Mouse (Mus musculus): ENCODE measurements at regions not wholly inside any gene's neighbourhood (a gene's known extent, or its start where the extent isn't known, plus 50 kb on each side); places are given as distances from the start of the nearest gene placed in this dataset.

- no peak for DNase-seq (ENCODE audit: low spot score)
Measured at GRCm38 (mm10) chr15:6207239-6207638, 92.3 kb upstream of the Dab2 start.

DNA sequence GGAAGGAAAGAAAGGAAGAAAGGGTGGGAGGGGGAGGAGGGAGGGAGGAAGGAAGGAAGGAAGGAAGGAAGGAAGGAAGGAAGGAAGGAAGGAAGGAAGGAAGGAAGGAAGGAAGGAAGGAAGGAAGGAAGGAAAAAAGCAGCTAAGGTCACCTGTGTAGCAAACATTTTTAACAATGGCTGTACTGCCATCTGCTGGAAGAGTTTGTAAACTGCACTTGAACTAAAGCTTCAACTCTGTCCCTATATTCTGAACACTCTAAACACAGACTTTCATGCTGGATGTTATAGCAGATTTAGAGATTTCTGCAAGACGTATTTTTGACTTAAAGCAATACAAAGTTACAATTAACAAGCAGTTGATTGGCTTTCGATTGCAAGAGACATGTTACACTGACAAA, 90.3 kb upstream of the Dab2 start:
- no peak for DNase-seq (ENCODE audit: low spot score)

GRCm38 (mm10) chr15:6218087-6218486, 81.5 kb upstream of the Dab2 start:
- no peak for DNase-seq (ENCODE audit: low spot score)

GRCm38 (mm10) chr15:6225227-6225626, 74.4 kb upstream of the Dab2 start:
- DNase-seq (ENCODE audit: low spot score) = no peak

DNA sequence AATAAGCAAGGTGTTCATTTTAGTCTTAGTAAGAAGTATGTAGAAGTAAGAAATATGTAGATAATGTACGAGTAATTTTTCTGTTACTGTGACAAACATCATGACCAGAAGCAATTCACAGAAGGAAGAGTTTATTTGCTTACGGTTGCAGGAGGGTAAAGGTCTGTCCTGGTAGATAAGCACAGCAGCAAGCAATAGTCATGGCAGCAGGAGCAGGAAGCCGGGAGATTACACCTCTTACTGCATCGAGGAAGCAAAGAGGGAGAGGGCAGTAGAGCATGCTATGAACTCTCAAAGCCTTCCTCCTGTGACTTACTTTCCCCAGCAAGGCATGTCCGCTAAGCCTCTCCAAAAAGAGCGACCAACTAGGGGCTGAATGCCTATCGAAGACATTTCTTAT, 69.0 kb upstream of the Dab2 start:
- DNase-seq (ENCODE audit: low spot score) = peak; percentile 65

DNA sequence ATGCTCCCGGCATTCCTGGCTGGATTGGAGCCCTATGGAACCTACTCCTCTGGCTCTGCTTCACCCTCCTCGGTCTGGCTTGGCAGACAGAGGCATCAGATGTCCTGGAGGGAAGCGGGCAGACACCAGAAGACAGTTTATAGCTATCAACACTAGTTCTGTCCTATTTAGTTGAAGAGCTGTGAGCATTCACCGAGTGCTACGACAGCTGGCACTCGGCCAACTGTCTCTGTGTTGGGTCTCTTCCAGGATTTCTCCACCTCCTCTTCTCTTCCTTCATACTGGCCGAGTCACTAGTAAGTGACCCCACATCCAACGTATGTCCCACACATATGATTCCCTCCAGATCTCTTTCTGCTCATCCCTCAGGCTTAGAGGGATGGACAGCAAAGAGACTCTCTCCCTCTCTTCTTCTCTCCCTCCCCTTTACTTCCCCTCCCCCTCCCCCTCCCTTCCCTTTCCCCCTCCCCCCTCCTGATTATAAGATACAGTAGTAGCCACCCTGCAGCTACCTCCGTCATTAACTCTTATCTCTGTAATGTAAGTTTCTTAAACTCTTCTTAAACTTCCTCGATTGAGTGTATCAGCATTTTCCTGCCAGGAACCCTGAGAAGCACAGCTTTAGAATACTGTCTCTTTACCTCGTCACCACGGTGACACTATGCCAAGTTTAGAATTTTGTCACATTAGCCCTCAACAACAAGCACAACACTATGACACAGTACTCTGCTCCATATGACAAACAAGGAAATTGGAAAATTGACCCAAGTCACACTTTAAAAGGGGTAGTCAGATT, 68.1 kb upstream of the Dab2 start:
- DNase-seq (ENCODE audit: low spot score) = no peak

DNA sequence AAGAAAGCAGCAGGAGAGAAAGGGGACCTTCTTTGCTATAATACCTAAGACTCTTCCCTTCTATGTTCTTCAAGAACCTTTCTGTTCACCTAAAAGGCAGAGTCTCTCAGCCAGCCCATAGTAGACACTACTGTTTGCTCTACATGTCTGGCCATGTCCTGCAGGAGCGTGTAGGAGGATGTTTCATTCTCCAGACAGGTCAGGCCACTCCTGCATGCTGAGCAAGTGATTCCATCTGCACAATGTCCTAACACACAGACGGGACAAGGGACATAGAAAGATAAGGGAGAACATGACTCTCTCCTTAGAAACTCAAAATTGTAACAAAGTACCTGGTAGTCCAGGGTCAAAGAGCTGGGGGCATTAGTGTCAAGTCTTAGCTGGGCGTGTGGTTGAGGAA, 66.0 kb upstream of the Dab2 start:
- no peak for DNase-seq (ENCODE audit: low spot score)

GRCm38 (mm10) chr15:6236583-6236982, 63.0 kb upstream of the Dab2 start:
- DNase-seq (ENCODE audit: low spot score) = no peak

GRCm38 (mm10) chr15:6237726-6238125, 61.9 kb upstream of the Dab2 start:
- no peak for DNase-seq (ENCODE audit: low spot score)

- peak; percentile 84 for DNase-seq (ENCODE audit: low spot score)
Measured at GRCm38 (mm10) chr15:6238133-6238532, 61.5 kb upstream of the Dab2 start.

DNA sequence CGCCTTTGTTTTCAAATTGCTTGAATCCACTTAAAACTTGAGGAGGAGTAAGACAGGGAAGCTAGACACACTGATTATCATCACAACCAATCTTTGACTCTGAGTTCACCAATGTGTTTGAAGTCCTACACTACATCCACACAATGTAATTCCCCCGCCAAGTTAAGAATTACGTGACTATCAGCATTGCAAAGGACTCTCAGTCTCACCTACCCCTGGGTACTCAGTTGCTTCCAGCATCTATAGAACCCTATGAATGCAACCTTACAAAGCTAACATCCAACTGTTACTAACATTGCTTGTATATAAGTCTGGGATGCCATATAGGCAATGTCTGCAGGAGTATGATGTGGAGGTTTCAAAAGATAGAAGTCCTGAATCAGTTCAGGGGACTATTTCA, 60.8 kb upstream of the Dab2 start:
- no peak for DNase-seq (ENCODE audit: low spot score)

DNA sequence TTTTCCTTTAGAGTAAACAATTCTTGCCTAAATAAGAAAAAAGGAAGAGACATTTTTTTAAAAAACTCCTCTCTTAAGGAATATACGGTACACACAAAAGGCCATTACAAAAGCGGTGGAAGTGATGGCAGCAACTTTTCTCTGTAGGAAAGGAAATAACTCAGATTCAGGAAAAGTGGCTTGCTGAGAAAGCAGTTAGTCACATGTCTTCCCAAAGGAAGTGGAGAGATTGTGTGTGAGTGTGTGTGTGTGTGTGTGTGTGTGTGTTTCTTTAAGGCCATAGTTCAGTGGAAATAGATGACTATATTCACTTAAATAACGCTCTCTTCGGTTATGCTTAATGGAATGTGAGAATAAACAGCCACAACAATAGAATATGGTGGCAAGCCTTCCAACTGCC, 57.5 kb upstream of the Dab2 start:
- peak; percentile 50 for DNase-seq (ENCODE audit: low spot score)

- peak; percentile 82 for DNase-seq (ENCODE audit: low spot score)
Measured at GRCm38 (mm10) chr15:6244401-6244800, 55.2 kb upstream of the Dab2 start.

DNA sequence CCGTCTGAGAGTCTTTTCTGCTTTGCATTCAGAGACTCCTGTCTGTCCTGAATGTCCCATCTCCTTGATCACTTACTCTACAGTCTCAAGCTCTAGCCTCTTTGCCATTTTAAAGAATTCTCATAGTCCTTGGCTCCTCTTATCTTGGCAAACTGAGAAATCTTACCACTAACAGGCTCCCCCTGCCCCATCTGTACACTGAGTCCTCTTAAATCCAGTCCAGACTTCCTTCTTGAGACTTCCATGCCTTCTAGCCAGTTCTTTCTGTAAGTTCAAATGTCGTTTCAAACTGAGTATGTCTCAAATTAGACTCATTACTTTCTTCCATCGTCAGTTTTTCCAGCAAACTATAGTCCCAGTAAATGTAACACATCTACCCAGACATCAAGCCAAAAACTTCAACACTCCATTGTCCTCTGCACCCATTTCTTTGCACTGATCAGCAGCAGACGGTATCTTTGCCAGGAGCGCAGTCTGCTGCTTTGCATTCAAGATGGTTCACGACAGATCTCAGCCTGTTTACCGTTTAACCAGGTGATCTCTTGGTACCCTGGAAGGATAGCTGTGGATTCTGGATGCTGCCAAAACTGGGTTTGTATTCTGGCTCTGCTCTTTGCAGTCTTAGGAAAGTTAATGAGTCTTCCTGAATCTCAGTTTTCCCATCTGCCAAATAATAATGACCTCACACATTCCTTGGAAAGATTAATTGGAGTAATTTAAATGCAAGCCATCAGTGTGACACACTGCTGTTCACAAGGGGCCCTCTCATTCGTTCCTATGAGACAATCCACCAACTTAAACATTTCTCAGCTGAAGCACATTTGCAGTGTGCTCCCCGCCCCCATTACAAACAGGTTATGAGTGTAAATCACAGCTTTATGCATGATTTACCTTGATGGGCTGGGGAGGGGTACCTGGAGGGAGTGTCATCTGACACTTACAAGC, 53.4 kb upstream of the Dab2 start:
- no peak for DNase-seq (ENCODE audit: low spot score)

DNA sequence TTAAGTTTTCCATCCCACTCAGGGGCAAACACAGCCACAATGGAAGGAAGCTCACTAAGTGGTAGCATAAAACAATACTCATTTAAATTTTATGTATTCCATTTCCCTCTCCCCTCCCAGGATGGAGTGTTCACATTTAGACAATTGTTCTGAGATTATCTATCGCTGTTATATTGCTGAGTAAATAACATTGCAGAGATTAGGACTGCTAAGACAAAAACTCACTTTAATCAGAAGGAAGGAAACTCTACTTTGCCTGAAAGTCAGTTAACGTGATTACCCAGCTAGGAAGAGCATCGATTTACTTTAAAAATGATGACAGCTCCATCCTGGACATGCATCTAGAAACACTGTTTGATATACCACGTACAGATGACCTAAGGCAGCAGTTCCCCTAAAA, 51.1 kb upstream of the Dab2 start:
- no peak for DNase-seq (ENCODE audit: low spot score)

All from yolk sac, embryonic 10.5 days (tissue).